Mouse (Mus musculus): ENCODE data around the gene Zmynd19. TPM values are rescaled to one million over a fixed set of nuclear protein-coding genes. Genes with fewer than 3 reads are reported as not detected.

The Zmynd19 gene
- total and polyA plus RNA-seq, 3 experiments: 83.5 to 114 TPM; not detected in 1

- peak overlapping the region; percentile 74 to 97 for H3K4me3 ChIP-seq (ENCODE audit: control insufficient read depth in 1 of 2, insufficient read depth in 1 of 2, low read depth in 2 of 2, low read length in 2 of 2)
- DNase-seq (ENCODE audit: low read depth, low spot score): peak; percentile 75
- no peak for TF ChIP-seq GATA1 (IDR thresholded peaks at IDR 0.05; ENCODE audit: low read depth, low read length)
- no peak for TF ChIP-seq ZNF384 (IDR thresholded peaks at IDR 0.05; ENCODE audit: low read depth, low read length)
- TF ChIP-seq CHD1 (IDR thresholded peaks at IDR 0.05; ENCODE audit: low read depth, low read length): no peak
- TF ChIP-seq ELF1 (IDR thresholded peaks at IDR 0.05; ENCODE audit: low read depth, low read length): peak; percentile 64; the same call in 1 of the 2 replicates
Observed at GRCm38 (mm10) chr2:24934441-24934963, 15.1 kb upstream of the Zmynd19 start.

DNA sequence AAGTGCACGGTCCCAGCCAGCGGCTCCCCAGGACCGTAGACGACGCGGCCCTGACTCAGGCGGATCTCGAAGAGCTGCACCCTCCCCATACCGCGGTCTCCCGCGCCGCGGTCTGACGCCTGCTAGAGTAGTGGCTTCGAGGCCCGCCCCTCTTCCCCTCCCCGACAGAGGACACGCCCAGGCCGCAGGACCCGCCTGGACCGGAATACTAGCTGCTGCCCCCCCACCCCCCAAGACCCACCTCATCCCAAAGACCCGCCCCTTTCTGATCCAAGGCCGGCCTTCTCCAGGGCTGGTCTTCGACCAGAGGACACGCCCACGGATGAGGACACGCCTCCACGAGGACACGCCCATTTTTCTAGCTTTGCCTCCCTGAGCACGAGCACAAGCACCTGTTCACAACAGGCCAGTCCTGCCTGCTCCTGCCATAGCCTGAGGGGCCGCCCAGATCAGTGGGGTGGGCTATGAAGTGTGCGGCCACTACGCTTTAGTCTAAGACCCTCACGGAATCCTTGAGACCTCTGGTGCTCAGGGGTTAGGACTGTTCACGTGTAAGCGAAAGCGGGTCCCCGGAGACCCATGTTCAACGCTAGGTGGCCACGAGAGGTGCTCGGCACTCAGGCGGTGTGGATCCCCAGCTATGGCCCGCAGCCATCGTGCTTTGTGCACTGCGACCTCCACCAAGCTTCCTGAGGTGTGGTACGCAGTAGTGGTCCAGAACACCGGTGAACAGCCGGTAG lies 14.4 kb upstream of the Zmynd19 start, which contains the start of gene Arrdc1:
Gene Arrdc1, minus strand, starts transcription at position 196 of the 740 bp plus-strand sequence.
- Histone ChIP-seq H3K4me3 (ENCODE audit: control insufficient read depth in 1 of 2, insufficient read depth in 1 of 2, low read depth in 2 of 2, low read length in 2 of 2) (peak within 1 kb of the TSS; percentile 74 to 97), H3K79me2 (ENCODE audit: control insufficient read depth, insufficient read depth, low read length, poor library complexity) (peaks cover 7% of the 10 kb centered on the region), H3K9me3 (replicated peaks; ENCODE audit: insufficient read depth, low read length) (no peaks in the 10 kb centered on the region), H3K4me1 (ENCODE audit: control insufficient read depth in 1 of 2, insufficient read depth in 2 of 2, low read length in 2 of 2) (peaks cover 0 to 5% of the 10 kb centered on the region in 2 experiments; a peak in 1 of 4 replicates), H3K27ac (ENCODE audit: control insufficient read depth, low read depth, low read length) (peak within 1 kb of the TSS; percentile 22), H3K27me3 (ENCODE audit: control insufficient read depth in 1 of 2, insufficient read depth in 2 of 2, low read length in 2 of 2) (no peaks in the 10 kb centered on the region), H3K36me3 (ENCODE audit: control insufficient read depth in 1 of 2, insufficient read depth in 2 of 2, low read length in 2 of 2) (no peaks in the 10 kb centered on the region; a peak in 1 of 4 replicates), H3K9ac (ENCODE audit: control insufficient read depth, low read depth, low read length, poor library complexity, severe bottlenecking) (peak within 1 kb of the TSS; percentile 80)
- DNase-seq (ENCODE audit: low read depth, low spot score): peak; percentile 96
- TF ChIP-seq MAFK (IDR thresholded peaks at IDR 0.05; ENCODE audit: borderline replicate concordance, low read depth, low read length): no peak
- TF ChIP-seq UBTF (IDR thresholded peaks at IDR 0.05; ENCODE audit: borderline replicate concordance, insufficient read depth, low read depth, low read length): no peak
- 0 out of 2 replicates have a peak, but pooled peaks have one; percentile 42 for TF ChIP-seq MAZ (IDR thresholded peaks at IDR 0.05; ENCODE audit: low read depth, low read length)
- no peak for TF ChIP-seq POLR2AphosphoS5 (IDR thresholded peaks at IDR 0.05; ENCODE audit: borderline replicate concordance, low read depth, low read length)
- TF ChIP-seq JUND (IDR thresholded peaks at IDR 0.05; ENCODE audit: low read depth, low read length): no peak
- TF ChIP-seq RAD21 (IDR thresholded peaks at IDR 0.05; ENCODE audit: low read depth, low read length): no peak
- no peak for TF ChIP-seq TBP (IDR thresholded peaks at IDR 0.05; ENCODE audit: low read depth, low read length)
- peak; percentile 32; the same call in 1 of the 2 replicates for TF ChIP-seq HCFC1 (IDR thresholded peaks at IDR 0.05; ENCODE audit: low read depth, low read length)
- TF ChIP-seq ZMIZ1 (IDR thresholded peaks at IDR 0.05; ENCODE audit: low read depth, low read length): peak; percentile 85
- peak; percentile 57; the same call in 1 of the 2 replicates for TF ChIP-seq POLR2AphosphoS2 (IDR thresholded peaks at IDR 0.05; ENCODE audit: low read length)
- TF ChIP-seq EP300 (IDR thresholded peaks at IDR 0.05; ENCODE audit: low read depth in 1 of 2, low read length in 2 of 2): no peak
- TF ChIP-seq ELF1 (IDR thresholded peaks at IDR 0.05; ENCODE audit: low read depth, low read length): no peak
- TF ChIP-seq USF1 (IDR thresholded peaks at IDR 0.05; ENCODE audit: low read depth, low read length): no peak
- no peak for TF ChIP-seq GATA1 (IDR thresholded peaks at IDR 0.05; ENCODE audit: low read depth, low read length)
- TF ChIP-seq SIN3A (IDR thresholded peaks at IDR 0.05; ENCODE audit: low read length): peak; percentile 10; the same call in 1 of the 2 replicates
- no peak for TF ChIP-seq ZKSCAN1 (IDR thresholded peaks at IDR 0.05; ENCODE audit: low read depth, low read length)
- peak; percentile 39; the same call in 1 of the 2 replicates for TF ChIP-seq TCF12 (IDR thresholded peaks at IDR 0.05; ENCODE audit: low read depth, low read length)
- no peak for TF ChIP-seq ETS1 (IDR thresholded peaks at IDR 0.05; ENCODE audit: low read depth, low read length)
- TF ChIP-seq POLR2A (IDR thresholded peaks at IDR 0.05; ENCODE audit: control insufficient read depth in 1 of 2, insufficient read depth in 1 of 2, low read depth in 1 of 2, low read length in 2 of 2, poor library complexity in 1 of 2): peak; percentile 75 to 80
- TF ChIP-seq BHLHE40 (IDR thresholded peaks at IDR 0.05; ENCODE audit: borderline replicate concordance, low read depth, low read length): no peak
- no peak for TF ChIP-seq SMC3 (IDR thresholded peaks at IDR 0.05; ENCODE audit: low read depth, low read length)
- TF ChIP-seq USF2 (IDR thresholded peaks at IDR 0.05; ENCODE audit: borderline replicate concordance in 1 of 2, insufficient read depth in 1 of 2, low read depth in 1 of 2, low read length in 2 of 2): no peak
- peak; percentile 83 for TF ChIP-seq NELFE (IDR thresholded peaks at IDR 0.05; ENCODE audit: low read depth, low read length)
- TF ChIP-seq E2F4 (IDR thresholded peaks at IDR 0.05; ENCODE audit: borderline replicate concordance, low read depth, low read length): no peak
- peak; percentile 62; the same call in 1 of the 2 replicates for TF ChIP-seq MXI1 (IDR thresholded peaks at IDR 0.05; ENCODE audit: low read depth, low read length)
- no peak for TF ChIP-seq RCOR1 (IDR thresholded peaks at IDR 0.05; ENCODE audit: low read depth, low read length)
- no peak for TF ChIP-seq CHD2 (IDR thresholded peaks at IDR 0.05; ENCODE audit: low read length)

More at GRCm38 (mm10) chr2:24934441-24934963, 15.1 kb upstream of the Zmynd19 start:
- Histone ChIP-seq H3K4me1 (ENCODE audit: control insufficient read depth in 1 of 2, insufficient read depth in 2 of 2, low read length in 2 of 2) (peaks cover 0 to 5% of the 10 kb centered on the region in 2 experiments; a peak in 1 of 4 replicates), H3K27ac (ENCODE audit: control insufficient read depth, low read depth, low read length) (peak overlapping the region; percentile 22), H3K36me3 (ENCODE audit: control insufficient read depth in 1 of 2, insufficient read depth in 2 of 2, low read length in 2 of 2) (no peaks in the 10 kb centered on the region; a peak in 1 of 4 replicates), H3K9ac (ENCODE audit: control insufficient read depth, low read depth, low read length, poor library complexity, severe bottlenecking) (peak overlapping the region; percentile 80), H3K79me2 (ENCODE audit: control insufficient read depth, insufficient read depth, low read length, poor library complexity) (peaks cover 7% of the 10 kb centered on the region), H3K27me3 (ENCODE audit: control insufficient read depth in 1 of 2, insufficient read depth in 2 of 2, low read length in 2 of 2) (no peaks in the 10 kb centered on the region), H3K9me3 (replicated peaks; ENCODE audit: insufficient read depth, low read length) (no peaks in the 10 kb centered on the region)
